In genomic region chr17:68333382-68333781, GRCm38 (mm10) we compare ENCODE assay signal across 25 mouse cellular contexts. TPM values are rescaled to one million over a fixed set of nuclear protein-coding genes. Genes with fewer than 3 reads are reported as not detected.
DNase-seq lines count a peak whose midpoint lies in the region; ATAC-seq and TF ChIP-seq lines count a peak whose summit lies in the region.
"Had no signal": no experiment of that assay in that cellular context is flagged by ENCODE, and none has a peak within 500 bp of the region (broad histone marks: within the 10 kb centered on the region; RNA-seq: fewer than 3 reads in every experiment).

No protein-coding gene starts in this region.

- H3K36me3 ChIP-seq in intestine, embryonic 14.5 days (ENCODE audit: control insufficient read depth, insufficient read depth, low read length): no peaks in the 10 kb centered on the region
- H3K36me3 ChIP-seq in intestine, postnatal 0 days (ENCODE audit: control insufficient read depth, insufficient read depth): no peaks in the 10 kb centered on the region
- H3K36me3 ChIP-seq in liver, adult 2 months (ENCODE audit: control insufficient read depth, insufficient read depth, low read length): no peaks in the 10 kb centered on the region
- no peaks in the 10 kb centered on the region for H3K36me3 ChIP-seq in intestine, embryonic 15.5 days
- no peaks in the 10 kb centered on the region for H3K36me3 ChIP-seq in intestine, embryonic 16.5 days (ENCODE audit: control insufficient read depth, insufficient read depth, low read length)
- H3K36me3 ChIP-seq: G1E had no signal

- H3K4me3 ChIP-seq in intestine, embryonic 14.5 days (ENCODE audit: low read depth, low read length): no peak overlapping the region
- no peak overlapping the region for H3K4me3 ChIP-seq in intestine, postnatal 0 days (ENCODE audit: low read depth, low read length)
- no peak overlapping the region for H3K4me3 ChIP-seq in liver, adult 2 months (ENCODE audit: insufficient read depth, low read depth, low read length)
- H3K4me3 ChIP-seq in intestine, embryonic 15.5 days (replicated peaks): no peak overlapping the region
- H3K4me3 ChIP-seq in intestine, embryonic 16.5 days (ENCODE audit: low read length): no peak overlapping the region

- no peak for TF ChIP-seq POLR2A in liver, adult 2 months (IDR thresholded peaks at IDR 0.05; ENCODE audit: extremely low read depth, insufficient read depth, low read length)

- DNase-seq in intestine, embryonic 14.5 days (ENCODE audit: low spot score): no peak
- DNase-seq in liver, adult 2 months (ENCODE audit: extremely low read depth, low read depth, low spot score): peak; percentile 9
- no peak for DNase-seq in liver
- DNase-seq in adrenal gland, postnatal 25 days: no peak
- no peak for DNase-seq in thymus, postnatal 4 days
- DNase-seq: adrenal gland, adult 2 months; adrenal gland, adult 8-10 months; adrenal gland, postnatal 10 days; adrenal gland, postnatal 14 days; adrenal gland, postnatal 36 days; B cell, adult 2 months; cerebellum, adult 11 months; cerebellum, adult 11-12 months; cerebellum, adult 18-20 months had no signal

- TF ChIP-seq CTCF in intestine, postnatal 0 days (IDR thresholded peaks at IDR 0.05; ENCODE audit: low read depth): no peak
- no peak for TF ChIP-seq CTCF in liver, adult 2 months (IDR thresholded peaks at IDR 0.05; ENCODE audit: low read depth, low read length)

- ATAC-seq in intestine, embryonic 14.5 days (replicated peaks; ENCODE audit: low FRiP score, low TSS enrichment, low read depth): peak; percentile 72
- no peak for ATAC-seq in intestine, postnatal 0 days
- peak; percentile 69 for ATAC-seq in intestine, embryonic 15.5 days
- peak; percentile 38; the same call in 1 of the 2 replicates for ATAC-seq in intestine, embryonic 16.5 days
- ATAC-seq: activated CD4-positive, CD25-positive, alpha-beta regulatory T cell, adult 4 months; CD4-positive, CD25-positive, alpha-beta regulatory T cell, adult 4 months; Patski had no signal

- no peaks in the 10 kb centered on the region for H3K79me2 ChIP-seq in liver, adult 2 months (ENCODE audit: control insufficient read depth, insufficient read depth, low read length)

- no peak overlapping the region for H3K27ac ChIP-seq in intestine, embryonic 14.5 days (ENCODE audit: low read depth)
- H3K27ac ChIP-seq in intestine, postnatal 0 days (ENCODE audit: low read depth, low read length): no peak overlapping the region
- H3K27ac ChIP-seq in liver, adult 2 months (replicated peaks; ENCODE audit: insufficient read depth, low read depth, low read length): no peak overlapping the region
- H3K27ac ChIP-seq in intestine, embryonic 15.5 days: no peak overlapping the region
- H3K27ac ChIP-seq in intestine, embryonic 16.5 days (ENCODE audit: low read length): no peak overlapping the region

- H3K27me3 ChIP-seq in intestine, embryonic 14.5 days (replicated peaks; ENCODE audit: control insufficient read depth, insufficient read depth, low read length): no peaks in the 10 kb centered on the region
- H3K27me3 ChIP-seq in intestine, postnatal 0 days (replicated peaks; ENCODE audit: control insufficient read depth, insufficient read depth, low read length): no peaks in the 10 kb centered on the region
- no peaks in the 10 kb centered on the region for H3K27me3 ChIP-seq in liver, adult 2 months (ENCODE audit: control insufficient read depth, insufficient read depth, low read length)
- H3K27me3 ChIP-seq in intestine, embryonic 15.5 days (replicated peaks): no peaks in the 10 kb centered on the region
- no peaks in the 10 kb centered on the region for H3K27me3 ChIP-seq in intestine, embryonic 16.5 days (replicated peaks; ENCODE audit: control insufficient read depth, insufficient read depth, low read length)
- H3K27me3 ChIP-seq: CH12.LX, Patski had no signal

- 52% methylated on average over 3 of the region's 3 CpGs for WGBS in intestine, embryonic 14.5 days
- WGBS in intestine, postnatal 0 days: 19% methylated on average over 3 of the region's 3 CpGs
- 25% methylated on average over 3 of the region's 3 CpGs for WGBS in liver, adult 2 months
- WGBS in intestine, embryonic 15.5 days: 33% methylated on average over 3 of the region's 3 CpGs
- 35% methylated on average over 3 of the region's 3 CpGs for WGBS in intestine, embryonic 16.5 days

- peaks cover 5% of the 10 kb centered on the region; the same call in 1 of the 2 replicates for H3K9me3 ChIP-seq in intestine, embryonic 14.5 days (ENCODE audit: control insufficient read depth, low read length)
- H3K9me3 ChIP-seq in intestine, postnatal 0 days (ENCODE audit: control insufficient read depth): no peaks in the 10 kb centered on the region
- H3K9me3 ChIP-seq in intestine, embryonic 15.5 days: no peaks in the 10 kb centered on the region
- 0 out of 2 replicates have a peak, but pooled peaks cover 2% of the 10 kb centered on the region for H3K9me3 ChIP-seq in intestine, embryonic 16.5 days (ENCODE audit: control insufficient read depth, low read length)

- no peak overlapping the region for H3K9ac ChIP-seq in intestine, embryonic 14.5 days (ENCODE audit: low read length)
- H3K9ac ChIP-seq in intestine, postnatal 0 days (ENCODE audit: low read depth, low read length): no peak overlapping the region
- H3K9ac ChIP-seq in liver, adult 2 months (ENCODE audit: low read depth, low read length): no peak overlapping the region
- no peak overlapping the region for H3K9ac ChIP-seq in intestine, embryonic 15.5 days
- no peak overlapping the region for H3K9ac ChIP-seq in intestine, embryonic 16.5 days (ENCODE audit: low read depth, low read length)

- no peaks in the 10 kb centered on the region for H3K4me1 ChIP-seq in intestine, embryonic 14.5 days (replicated peaks; ENCODE audit: control insufficient read depth, insufficient read depth, low read length)
- H3K4me1 ChIP-seq in intestine, postnatal 0 days (replicated peaks; ENCODE audit: control insufficient read depth, insufficient read depth, low read length): no peaks in the 10 kb centered on the region
- H3K4me1 ChIP-seq in liver, adult 2 months (ENCODE audit: control insufficient read depth, insufficient read depth, low read length): no peaks in the 10 kb centered on the region
- no peaks in the 10 kb centered on the region for H3K4me1 ChIP-seq in intestine, embryonic 15.5 days (replicated peaks)
- no peaks in the 10 kb centered on the region for H3K4me1 ChIP-seq in intestine, embryonic 16.5 days (ENCODE audit: control insufficient read depth, insufficient read depth, low read length)

- no peak overlapping the region for H3K4me2 ChIP-seq in intestine, embryonic 14.5 days (ENCODE audit: low read length)
- H3K4me2 ChIP-seq in intestine, postnatal 0 days (replicated peaks; ENCODE audit: low read depth): no peak overlapping the region
- no peak overlapping the region for H3K4me2 ChIP-seq in intestine, embryonic 15.5 days (replicated peaks)
- H3K4me2 ChIP-seq in intestine, embryonic 16.5 days (ENCODE audit: low read depth, low read length): no peak overlapping the region

RNA-seq across cellular contexts. Expression of gene L3mbtl4, which starts 59.8 kb away (rescaled TPM):
- polyA plus RNA-seq in intestine, embryonic 14.5 days (2014; fragmentation: Nextera tagmentation; extraction: Ambion mirVana): 1.1 and 1.2 TPM in 2 replicates
- polyA plus RNA-seq in intestine, postnatal 0 days (2015; fragmentation: Nextera tagmentation; extraction: Ambion mirVana): 0.18 and 0.37 TPM in 2 replicates
- not detected in 2 replicates for total RNA-seq in liver, adult 2 months (2014; rRNA removed)
- not detected in 2 replicates for polyA plus RNA-seq in liver, adult 2 months (2012; rRNA removed)
- polyA plus RNA-seq in intestine, embryonic 15.5 days (2015; fragmentation: Nextera tagmentation; extraction: Ambion mirVana): 0.44 and 0.97 TPM in 2 replicates
- 0.46 and 0.53 TPM in 2 replicates for polyA plus RNA-seq in intestine, embryonic 16.5 days (2015; fragmentation: Nextera tagmentation; extraction: Ambion mirVana)
- total RNA-seq in adrenal gland, postnatal 25 days (2021): 0.48 and 1.1 TPM in 2 replicates
- total RNA-seq: CH12.LX, ES-E14, MEL had no signal
- polyA plus RNA-seq: activated CD4-positive, CD25-positive, alpha-beta regulatory T cell, adult 4 months; C2C12; CD4-positive, CD25-positive, alpha-beta regulatory T cell, adult 4 months; G1E had no signal
